Mouse (Mus musculus): ENCODE measurements around the gene Sirt7. TPM values are rescaled to one million over a fixed set of nuclear protein-coding genes. Genes with fewer than 3 reads are reported as not detected.

Gene Sirt7
- total and polyA plus RNA-seq, 2 experiments from 2014 or later = 37.4 to 51.8 TPM

- Histone ChIP-seq H3K36me3 (ENCODE audit: insufficient read depth) (peaks cover 60% of the 10 kb centered on the region), H3K27ac (ENCODE audit: low read depth, low read length) (peak within 1 kb of the TSS; percentile 74), H3K9me3 (ENCODE audit: low read length) (no peaks in the 10 kb centered on the region), H3K27me3 (ENCODE audit: insufficient read depth, low read length) (no peaks in the 10 kb centered on the region), H3K4me2 (ENCODE audit: low read depth) (peak within 1 kb of the TSS; percentile 73), H3K4me1 (ENCODE audit: insufficient read depth) (peaks cover 9% of the 10 kb centered on the region), H3K4me3 (ENCODE audit: low read depth, low read length) (peak within 1 kb of the TSS; percentile 86), H3K9ac (peak within 1 kb of the TSS; percentile 92)
- ATAC-seq (peak; percentile 99), DNase-seq (peak; percentile 95)
- TF ChIP-seq CTCF (IDR thresholded peaks at IDR 0.05; ENCODE audit: low read depth) = no peak
- under 1% methylated on average over 56 of the region's 56 CpGs for WGBS
These were observed 7.4 kb downstream of the Sirt7 start, which contains the start of gene Pcyt2 for GRCm38 (mm10) chr11:120617519-120618112. Pcyt2 (minus strand) TSS chr11:120617936.

- Histone ChIP-seq H3K4me2 (ENCODE audit: low read depth) (peak overlapping the region; percentile 73), H3K27me3 (ENCODE audit: insufficient read depth, low read length) (no peaks in the 10 kb centered on the region), H3K27ac (ENCODE audit: low read depth, low read length) (peak overlapping the region; percentile 74), H3K36me3 (ENCODE audit: insufficient read depth) (peaks cover 62% of the 10 kb centered on the region), H3K4me1 (ENCODE audit: insufficient read depth) (peaks cover 9% of the 10 kb centered on the region), H3K9ac (peak overlapping the region; percentile 92), H3K9me3 (ENCODE audit: low read length) (no peaks in the 10 kb centered on the region), H3K4me3 (ENCODE audit: low read depth, low read length) (peak overlapping the region; percentile 86)
- TF ChIP-seq CTCF (IDR thresholded peaks at IDR 0.05; ENCODE audit: low read depth) = no peak
- DNase-seq (no peak), ATAC-seq (no peak)
- 52% methylated on average over 4 of the region's 4 CpGs for WGBS
These were observed 8.3 kb downstream of the Sirt7 start for GRCm38 (mm10) chr11:120616617-120617294.

- TF ChIP-seq CTCF (IDR thresholded peaks at IDR 0.05; ENCODE audit: low read depth) = no peak
- Histone ChIP-seq H3K4me2 (ENCODE audit: low read depth) (no peak overlapping the region), H3K27ac (ENCODE audit: low read depth, low read length) (no peak overlapping the region), H3K4me1 (ENCODE audit: insufficient read depth) (peaks cover 9% of the 10 kb centered on the region), H3K9ac (no peak overlapping the region), H3K9me3 (ENCODE audit: low read length) (no peaks in the 10 kb centered on the region), H3K27me3 (ENCODE audit: insufficient read depth, low read length) (no peaks in the 10 kb centered on the region), H3K36me3 (ENCODE audit: insufficient read depth) (peaks cover 62% of the 10 kb centered on the region), H3K4me3 (ENCODE audit: low read depth, low read length) (no peak overlapping the region)
- 90% methylated on average over 11 of the region's 11 CpGs for WGBS
- DNase-seq (no peak), ATAC-seq (no peak)
These were observed 9.3 kb downstream of the Sirt7 start for GRCm38 (mm10) chr11:120615606-120616203.

GRCm38 (mm10) chr11:120615167-120615566, 9.9 kb downstream of the Sirt7 start:
- DNase-seq (no peak), ATAC-seq (no peak)
- Histone ChIP-seq H3K36me3 (ENCODE audit: insufficient read depth) (peaks cover 62% of the 10 kb centered on the region), H3K9me3 (ENCODE audit: low read length) (no peaks in the 10 kb centered on the region), H3K4me3 (ENCODE audit: low read depth, low read length) (no peak overlapping the region), H3K27me3 (ENCODE audit: insufficient read depth, low read length) (no peaks in the 10 kb centered on the region), H3K27ac (ENCODE audit: low read depth, low read length) (no peak overlapping the region), H3K9ac (no peak overlapping the region), H3K4me2 (ENCODE audit: low read depth) (no peak overlapping the region), H3K4me1 (ENCODE audit: insufficient read depth) (peaks cover 9% of the 10 kb centered on the region)
- 96% methylated on average over 6 of the region's 6 CpGs for WGBS
- no peak for TF ChIP-seq CTCF (IDR thresholded peaks at IDR 0.05; ENCODE audit: low read depth)

GRCm38 (mm10) chr11:120613976-120614375, 11.1 kb downstream of the Sirt7 start:
- no peak overlapping the region for H3K4me3 ChIP-seq (ENCODE audit: low read depth, low read length)
- peaks cover 63% of the 10 kb centered on the region for H3K36me3 ChIP-seq (ENCODE audit: insufficient read depth)
- WGBS = 83% methylated on average over 8 of the region's 8 CpGs

GRCm38 (mm10) chr11:120613481-120613972, 11.5 kb downstream of the Sirt7 start:
- peaks cover 60% of the 10 kb centered on the region for H3K36me3 ChIP-seq (ENCODE audit: insufficient read depth)
- no peak for TF ChIP-seq CTCF (IDR thresholded peaks at IDR 0.05; ENCODE audit: low read depth)
- no peak for ATAC-seq
- no peak overlapping the region for H3K27ac ChIP-seq (ENCODE audit: low read depth, low read length)
- H3K4me3 ChIP-seq (ENCODE audit: low read depth, low read length) = no peak overlapping the region
- no peak for DNase-seq
- H3K9ac ChIP-seq = no peak overlapping the region
- peaks cover 9% of the 10 kb centered on the region for H3K4me1 ChIP-seq (ENCODE audit: insufficient read depth)
- no peaks in the 10 kb centered on the region for H3K27me3 ChIP-seq (ENCODE audit: insufficient read depth, low read length)
- no peak overlapping the region for H3K4me2 ChIP-seq (ENCODE audit: low read depth)
- 90% methylated on average over 10 of the region's 10 CpGs for WGBS
- H3K9me3 ChIP-seq (ENCODE audit: low read length) = no peaks in the 10 kb centered on the region

More at GRCm38 (mm10) chr11:120613976-120614375, 11.1 kb downstream of the Sirt7 start:
- no peak for DNase-seq
- Histone ChIP-seq H3K27ac (ENCODE audit: low read depth, low read length) (no peak overlapping the region), H3K4me1 (ENCODE audit: insufficient read depth) (peaks cover 9% of the 10 kb centered on the region), H3K9ac (no peak overlapping the region), H3K27me3 (ENCODE audit: insufficient read depth, low read length) (no peaks in the 10 kb centered on the region), H3K4me2 (ENCODE audit: low read depth) (no peak overlapping the region), H3K9me3 (ENCODE audit: low read length) (no peaks in the 10 kb centered on the region)
- ATAC-seq = no peak
- TF ChIP-seq CTCF (IDR thresholded peaks at IDR 0.05; ENCODE audit: low read depth) = no peak

GRCm38 (mm10) chr11:120612763-120613162, 12.3 kb downstream of the Sirt7 start:
- DNase-seq (peak; percentile 64), ATAC-seq (peak; percentile 23; the same call in 1 of the 2 replicates)
- TF ChIP-seq CTCF (IDR thresholded peaks at IDR 0.05; ENCODE audit: low read depth) = peak; percentile 88
- Histone ChIP-seq H3K4me1 (ENCODE audit: insufficient read depth) (peaks cover 9% of the 10 kb centered on the region), H3K9me3 (ENCODE audit: low read length) (no peaks in the 10 kb centered on the region), H3K36me3 (ENCODE audit: insufficient read depth) (peaks cover 57% of the 10 kb centered on the region), H3K9ac (no peak overlapping the region), H3K4me2 (ENCODE audit: low read depth) (no peak overlapping the region), H3K4me3 (ENCODE audit: low read depth, low read length) (no peak overlapping the region), H3K27ac (ENCODE audit: low read depth, low read length) (no peak overlapping the region), H3K27me3 (ENCODE audit: insufficient read depth, low read length) (no peaks in the 10 kb centered on the region)
- 41% methylated on average over 6 of the region's 6 CpGs for WGBS
